Mouse (Mus musculus): ENCODE results near the gene Ppm1f. TPM values are rescaled to one million over a fixed set of nuclear protein-coding genes. Genes with fewer than 3 reads are reported as not detected.

Gene Ppm1f
- 17.6 TPM for polyA plus RNA-seq (2015; fragmentation: Illumina TruSeq; extraction: RNeasy Lipid Tissue Mini Kit (QIAGEN cat#74804); ENCODE audit: insufficient read depth, low replicate concordance)

GRCm38 (mm10) chr16:16896382-16897055, at the start of gene Ppm1f:
TSS of gene Ppm1f (plus strand) at chr16:16896469.

GRCm38 (mm10) chr16:16863978-16864377, 32.3 kb upstream of the Ppm1f start, which contains the start of gene Igll1:
TSS of gene Igll1 (minus strand) at chr16:16863985.

GRCm38 (mm10) chr16:16870617-16871331, 25.5 kb upstream of the Ppm1f start, which contains the start of the genes Top3b and Vpreb1:
TSS of gene Top3b (plus strand) at chr16:16870736.
TSS of gene Vpreb1 (minus strand) at chr16:16870843.

Other genes with a start within 250 kb of the Ppm1f start
- gene Olfr19, start 220.1 kb upstream of the Ppm1f start, polyA plus RNA-seq (2015; fragmentation: Illumina TruSeq; extraction: RNeasy Lipid Tissue Mini Kit (QIAGEN cat#74804); ENCODE audit: insufficient read depth, low replicate concordance), result not detected
- gene Spag6l, start 67.0 kb upstream of the Ppm1f start, polyA plus RNA-seq (2015; fragmentation: Illumina TruSeq; extraction: RNeasy Lipid Tissue Mini Kit (QIAGEN cat#74804); ENCODE audit: insufficient read depth, low replicate concordance), result not detected
- not detected for gene Igll1, start 32.5 kb upstream of the Ppm1f start, polyA plus RNA-seq (2015; fragmentation: Illumina TruSeq; extraction: RNeasy Lipid Tissue Mini Kit (QIAGEN cat#74804); ENCODE audit: insufficient read depth, low replicate concordance)
- gene Top3b, start 25.7 kb upstream of the Ppm1f start, polyA plus RNA-seq (2015; fragmentation: Illumina TruSeq; extraction: RNeasy Lipid Tissue Mini Kit (QIAGEN cat#74804); ENCODE audit: insufficient read depth, low replicate concordance), result 78.8 TPM
- 0.70 TPM for gene Vpreb1, start 25.6 kb upstream of the Ppm1f start, polyA plus RNA-seq (2015; fragmentation: Illumina TruSeq; extraction: RNeasy Lipid Tissue Mini Kit (QIAGEN cat#74804); ENCODE audit: insufficient read depth, low replicate concordance)
- gene Mapk1, start 86.9 kb downstream of the Ppm1f start, polyA plus RNA-seq (2015; fragmentation: Illumina TruSeq; extraction: RNeasy Lipid Tissue Mini Kit (QIAGEN cat#74804); ENCODE audit: insufficient read depth, low replicate concordance), result 218 TPM
- 0.62 TPM for gene Ypel1, start 173.2 kb downstream of the Ppm1f start, polyA plus RNA-seq (2015; fragmentation: Illumina TruSeq; extraction: RNeasy Lipid Tissue Mini Kit (QIAGEN cat#74804); ENCODE audit: insufficient read depth, low replicate concordance)
- 141 TPM for gene Ppil2, start 214.8 kb downstream of the Ppm1f start, polyA plus RNA-seq (2015; fragmentation: Illumina TruSeq; extraction: RNeasy Lipid Tissue Mini Kit (QIAGEN cat#74804); ENCODE audit: insufficient read depth, low replicate concordance)
- gene 2610318N02Rik, start 228.7 kb downstream of the Ppm1f start, polyA plus RNA-seq (2015; fragmentation: Illumina TruSeq; extraction: RNeasy Lipid Tissue Mini Kit (QIAGEN cat#74804); ENCODE audit: insufficient read depth, low replicate concordance), result 5.1 TPM
- 43.7 TPM for gene Sdf2l1, start 235.9 kb downstream of the Ppm1f start, polyA plus RNA-seq (2015; fragmentation: Illumina TruSeq; extraction: RNeasy Lipid Tissue Mini Kit (QIAGEN cat#74804); ENCODE audit: insufficient read depth, low replicate concordance)
- 2.1 TPM for gene Ydjc, start 248.2 kb downstream of the Ppm1f start, polyA plus RNA-seq (2015; fragmentation: Illumina TruSeq; extraction: RNeasy Lipid Tissue Mini Kit (QIAGEN cat#74804); ENCODE audit: insufficient read depth, low replicate concordance)